In genomic region chr15:27851312-27851711, GRCm38 (mm10) we compare ENCODE assay signal across 10 mouse cellular contexts.
DNase-seq lines count a peak whose midpoint lies in the region; ATAC-seq and TF ChIP-seq lines count a peak whose summit lies in the region.
"Had no signal": no experiment of that assay in that cellular context is flagged by ENCODE, and none has a peak within 500 bp of the region (broad histone marks: within the 10 kb centered on the region; RNA-seq: fewer than 3 reads in every experiment).

No protein-coding gene starts in this region.

- no peaks in the 10 kb centered on the region for H3K27me3 ChIP-seq in hindbrain, embryonic 15.5 days
- H3K27me3 ChIP-seq in hindbrain, embryonic 16.5 days (replicated peaks; ENCODE audit: control insufficient read depth, insufficient read depth, low read length), result no peaks in the 10 kb centered on the region
- no peaks in the 10 kb centered on the region for H3K27me3 ChIP-seq in stomach, postnatal 0 days (ENCODE audit: control insufficient read depth, insufficient read depth, low read length)
- no peaks in the 10 kb centered on the region for H3K27me3 ChIP-seq in heart, embryonic 12.5 days (replicated peaks)
- H3K27me3 ChIP-seq: embryonic facial prominence, embryonic 15.5 days had no signal

- peak; percentile 43 for DNase-seq in thymus, postnatal 0 days (ENCODE audit: low spot score)
- DNase-seq in thymus, adult 18-20 months, result no peak
- DNase-seq in embryo, embryonic 11 days, result peak; percentile 59
- no peak for DNase-seq in stomach, postnatal 0 days (ENCODE audit: low spot score)
- no peak for DNase-seq in left cerebral cortex, postnatal 36 days (ENCODE audit: low spot score in 2 of 2)

- ATAC-seq in hindbrain, embryonic 15.5 days (ENCODE audit: low FRiP score, low read depth), result no peak
- no peak for ATAC-seq in hindbrain, embryonic 16.5 days
- no peak for ATAC-seq in stomach, postnatal 0 days (ENCODE audit: low FRiP score, low TSS enrichment)
- ATAC-seq in heart, embryonic 12.5 days (ENCODE audit: insufficient number of reproducible peaks, low FRiP score), result no peak

- H3K4me1 ChIP-seq in hindbrain, embryonic 15.5 days (replicated peaks), result 0 out of 2 replicates have a peak, but pooled peaks cover 1% of the 10 kb centered on the region
- H3K4me1 ChIP-seq in hindbrain, embryonic 16.5 days (ENCODE audit: control insufficient read depth, insufficient read depth, low read depth, low read length), result no peaks in the 10 kb centered on the region; the same call in 1 of the 2 replicates
- no peaks in the 10 kb centered on the region for H3K4me1 ChIP-seq in stomach, postnatal 0 days (replicated peaks; ENCODE audit: control insufficient read depth, insufficient read depth)
- peaks cover 11% of the 10 kb centered on the region for H3K4me1 ChIP-seq in heart, embryonic 12.5 days (replicated peaks)

- intact Hi-C loops in left cerebral cortex, postnatal 36 days (cut with DNase I), result no loop called here

- peak; percentile 50 for TF ChIP-seq CTCF in stomach, postnatal 0 days (IDR thresholded peaks at IDR 0.05; ENCODE audit: low read depth)

- WGBS in hindbrain, embryonic 15.5 days, result 78% methylated on average over 6 of the region's 6 CpGs
- 83% methylated on average over 6 of the region's 6 CpGs for WGBS in hindbrain, embryonic 16.5 days
- WGBS in stomach, postnatal 0 days, result 77% methylated on average over 6 of the region's 6 CpGs
- WGBS in heart, embryonic 12.5 days, result 76% methylated on average over 6 of the region's 6 CpGs

- H3K36me3 ChIP-seq in hindbrain, embryonic 15.5 days, result peaks cover 67% of the 10 kb centered on the region
- H3K36me3 ChIP-seq in hindbrain, embryonic 16.5 days (ENCODE audit: control insufficient read depth, insufficient read depth, low read length), result peaks cover 32% of the 10 kb centered on the region
- peaks cover 33% of the 10 kb centered on the region for H3K36me3 ChIP-seq in stomach, postnatal 0 days (ENCODE audit: control insufficient read depth, insufficient read depth, low read length)
- H3K36me3 ChIP-seq in heart, embryonic 12.5 days, result peaks cover 77% of the 10 kb centered on the region

- no peak overlapping the region for H3K4me2 ChIP-seq in hindbrain, embryonic 15.5 days
- H3K4me2 ChIP-seq in hindbrain, embryonic 16.5 days (ENCODE audit: low read length), result no peak overlapping the region
- no peak overlapping the region for H3K4me2 ChIP-seq in stomach, postnatal 0 days (replicated peaks; ENCODE audit: low read depth)
- H3K4me2 ChIP-seq in heart, embryonic 12.5 days, result no peak overlapping the region
- H3K4me2 ChIP-seq: embryonic facial prominence, embryonic 15.5 days had no signal

- H3K9ac ChIP-seq in hindbrain, embryonic 15.5 days, result no peak overlapping the region
- H3K9ac ChIP-seq in hindbrain, embryonic 16.5 days (ENCODE audit: low read depth, low read length), result no peak overlapping the region
- no peak overlapping the region for H3K9ac ChIP-seq in stomach, postnatal 0 days (ENCODE audit: low read length)
- no peak overlapping the region for H3K9ac ChIP-seq in heart, embryonic 12.5 days
- H3K9ac ChIP-seq: embryonic facial prominence, embryonic 15.5 days had no signal

- H3K4me3 ChIP-seq in hindbrain, embryonic 15.5 days, result no peak overlapping the region
- no peak overlapping the region for H3K4me3 ChIP-seq in hindbrain, embryonic 16.5 days (ENCODE audit: low read length)
- no peak overlapping the region for H3K4me3 ChIP-seq in stomach, postnatal 0 days (ENCODE audit: low read depth, low read length)
- no peak overlapping the region for H3K4me3 ChIP-seq in heart, embryonic 12.5 days
- H3K4me3 ChIP-seq: embryonic facial prominence, embryonic 15.5 days had no signal

- H3K9me3 ChIP-seq in hindbrain, embryonic 15.5 days, result no peaks in the 10 kb centered on the region
- H3K9me3 ChIP-seq in hindbrain, embryonic 16.5 days (ENCODE audit: control insufficient read depth, low read length), result no peaks in the 10 kb centered on the region
- no peaks in the 10 kb centered on the region for H3K9me3 ChIP-seq in stomach, postnatal 0 days (ENCODE audit: control insufficient read depth, low read length)
- no peaks in the 10 kb centered on the region for H3K9me3 ChIP-seq in heart, embryonic 12.5 days (replicated peaks)
- H3K9me3 ChIP-seq: embryonic facial prominence, embryonic 15.5 days had no signal

- no peak for TF ChIP-seq EP300 in stomach, postnatal 0 days (optimal IDR thresholded peaks at IDR 0.05)

- 0 out of 2 replicates have a peak overlapping the region, but pooled peaks have one; percentile 36 for H3K27ac ChIP-seq in hindbrain, embryonic 15.5 days (replicated peaks)
- H3K27ac ChIP-seq in hindbrain, embryonic 16.5 days (ENCODE audit: low read depth, low read length), result no peak overlapping the region
- no peak overlapping the region for H3K27ac ChIP-seq in stomach, postnatal 0 days (replicated peaks)
- H3K27ac ChIP-seq in heart, embryonic 12.5 days (ENCODE audit: poor library complexity, severe bottlenecking), result no peak overlapping the region
- H3K27ac ChIP-seq: embryonic facial prominence, embryonic 15.5 days; macrophage had no signal

Comparison
In these comparisons a context has a peak if more than half of its experiments do, and no peak if none do; other contexts are left out.
1. DNase-seq: peak in thymus, postnatal 0 days (single experiment) and embryo, embryonic 11 days (single experiment); none in thymus, adult 18-20 months (0 of 2), stomach, postnatal 0 days (single experiment) and left cerebral cortex, postnatal 36 days (0 of 2).